Mouse (Mus musculus): ENCODE data around the gene Lgr5.

Gene Lgr5

DNA sequence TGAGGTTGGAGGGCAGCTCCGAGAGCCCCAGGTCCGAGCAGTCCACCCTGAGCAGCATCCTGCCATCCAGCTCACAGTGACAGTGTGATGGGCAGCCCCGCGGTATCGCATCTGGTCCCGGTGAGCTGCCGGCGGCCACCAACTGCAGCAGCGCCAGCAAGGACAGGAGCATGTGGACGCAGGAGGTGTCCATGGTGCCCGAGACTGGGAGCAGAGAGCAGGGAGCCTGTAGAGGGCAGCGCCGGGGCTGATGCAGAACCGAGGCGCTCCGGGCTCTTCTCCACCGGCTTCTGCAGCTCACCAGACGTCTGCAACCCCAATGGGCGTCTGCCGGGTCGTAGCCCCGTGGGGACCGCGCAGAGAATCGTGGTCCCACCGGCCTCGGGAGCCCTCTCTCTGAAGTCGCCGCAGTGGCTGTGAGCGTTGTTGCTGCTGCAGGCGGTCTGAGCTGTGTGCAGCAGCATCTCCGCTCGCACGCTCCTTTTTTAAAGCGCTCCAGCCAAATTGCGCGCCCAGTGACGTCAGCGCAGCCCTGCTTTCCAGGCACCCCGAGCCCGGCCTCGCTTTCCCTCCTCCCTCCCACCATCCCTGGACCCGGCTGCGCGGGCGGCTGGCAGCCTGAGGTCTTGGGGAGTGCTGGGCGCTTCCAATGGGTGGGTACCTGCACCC lies at the start of gene Lgr5:
Gene Lgr5 (minus strand): TSS at position 480 of the 669 bp plus-strand sequence.
- DNase-seq (ENCODE audit: low spot score in 2 of 2), result no peak

- DNase-seq (ENCODE audit: low spot score in 2 of 2), result no peak
These were observed 39.1 kb upstream of the Lgr5 start for GRCm38 (mm10) chr10:115626678-115627077.

GRCm38 (mm10) chr10:115624957-115625356 lies 37.4 kb upstream of the Lgr5 start:
- DNase-seq (ENCODE audit: low spot score in 2 of 2), result no peak

DNA sequence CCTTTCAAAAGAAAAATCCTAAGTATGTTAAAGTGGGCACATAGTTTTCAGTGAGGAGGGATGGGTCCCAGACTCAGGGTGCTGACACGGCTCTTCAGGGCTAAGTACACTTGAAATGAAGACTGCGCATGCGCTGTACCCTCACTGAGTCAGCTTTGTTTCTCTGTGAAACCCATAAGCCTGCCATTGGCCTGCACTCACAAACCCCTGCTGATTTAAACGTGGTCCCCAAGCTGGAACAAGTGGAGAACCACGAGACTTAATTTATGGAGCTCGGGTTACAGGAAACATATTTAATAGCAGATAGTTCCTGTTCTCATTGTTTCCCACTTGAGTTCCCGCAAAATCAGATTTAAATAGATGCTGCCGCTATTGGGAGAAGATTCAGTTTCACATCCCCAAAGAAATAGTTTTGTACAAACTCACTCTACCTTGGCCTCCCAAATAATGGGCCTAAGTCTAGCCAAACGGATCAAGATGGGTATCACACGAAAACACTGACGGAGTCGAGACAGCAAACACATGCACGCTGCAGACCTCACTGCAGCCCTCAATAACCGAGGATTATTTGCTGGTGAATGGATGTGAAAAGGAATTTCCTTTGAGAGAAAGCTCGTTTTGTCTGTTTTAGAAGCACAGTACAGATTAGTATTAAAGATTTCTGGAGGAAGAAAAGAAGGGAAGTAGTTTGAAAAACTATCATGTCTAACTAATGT lies 36.5 kb upstream of the Lgr5 start:
- peak in 1 of 2 experiments; percentile 4 for DNase-seq (ENCODE audit: low spot score in 2 of 2)

DNA sequence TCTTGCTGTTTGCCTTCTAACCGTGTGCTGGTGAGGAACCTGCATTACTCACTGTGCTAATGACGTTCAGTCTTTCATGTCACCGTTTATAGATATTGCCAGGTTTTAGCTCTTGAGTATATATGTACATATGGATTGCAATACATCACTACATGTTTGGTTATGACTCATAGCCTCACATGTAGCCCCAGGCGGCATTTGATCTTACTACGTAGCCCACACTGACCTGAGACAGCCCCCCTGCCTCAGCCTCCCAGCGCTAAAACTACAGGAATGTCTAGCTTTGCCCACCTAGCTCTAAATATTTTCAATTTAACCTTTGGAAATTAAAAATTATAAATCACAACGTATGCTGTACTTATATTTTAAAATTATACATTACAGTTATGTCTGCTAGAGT lies 35.9 kb upstream of the Lgr5 start:
- DNase-seq (ENCODE audit: low spot score in 2 of 2), result no peak

DNA sequence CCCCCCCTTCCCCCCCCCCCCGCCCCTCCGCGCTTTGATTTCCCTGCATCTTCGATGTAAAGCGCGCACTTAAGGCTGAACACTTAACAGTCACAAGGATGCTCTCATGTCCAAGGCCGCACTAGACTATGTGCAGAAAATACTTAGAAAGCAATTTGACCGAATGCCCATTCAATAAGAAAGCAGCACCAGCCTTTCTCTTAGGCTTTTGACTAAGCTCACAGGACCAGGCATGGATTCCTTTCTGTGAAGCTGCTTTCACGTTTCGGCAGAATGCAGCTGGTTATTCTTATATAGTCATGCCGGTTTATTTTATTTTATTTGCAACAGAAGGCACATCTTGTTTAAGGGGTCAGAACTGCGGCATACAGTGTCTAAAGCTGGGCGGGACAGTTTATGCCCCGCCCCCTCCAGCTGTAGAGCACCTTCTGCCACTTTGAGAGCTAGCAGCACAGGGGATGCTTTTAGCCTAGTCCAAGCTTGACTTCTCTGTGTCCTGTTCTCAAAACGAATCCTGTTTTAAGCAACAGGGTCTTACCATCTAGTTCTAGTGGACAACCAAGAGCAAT lies 30.8 kb upstream of the Lgr5 start:
- no peak for DNase-seq (ENCODE audit: low spot score in 2 of 2)

GRCm38 (mm10) chr10:115617456-115618287 lies 30.1 kb upstream of the Lgr5 start:
- peak in 1 of 2 experiments; percentile 33 for DNase-seq (ENCODE audit: low spot score in 2 of 2)

GRCm38 (mm10) chr10:115595748-115596147 lies 8.2 kb upstream of the Lgr5 start:
- DNase-seq (ENCODE audit: low spot score in 2 of 2), result no peak

GRCm38 (mm10) chr10:115593651-115594050 lies 6.1 kb upstream of the Lgr5 start:
- no peak for DNase-seq (ENCODE audit: low spot score in 2 of 2)

DNA sequence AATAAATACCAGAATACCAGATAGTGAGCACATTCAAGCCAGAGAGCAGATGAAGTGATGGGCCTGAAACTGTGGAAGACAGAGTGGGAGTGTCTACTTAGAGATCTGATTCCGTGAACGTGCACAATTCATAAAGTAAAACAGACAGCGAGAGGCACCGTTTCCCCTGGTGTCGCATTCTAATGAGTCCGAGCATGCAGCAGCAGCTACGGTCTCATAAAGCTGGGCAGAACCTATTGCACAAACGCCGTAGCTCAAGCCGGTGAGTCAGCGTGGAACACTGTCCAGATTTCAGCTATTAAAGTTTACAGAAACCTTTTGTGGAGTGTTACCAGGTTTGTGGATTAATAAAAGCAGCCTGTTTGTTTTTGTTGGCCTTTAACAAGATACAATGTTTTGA lies 5.6 kb upstream of the Lgr5 start:
- no peak for DNase-seq (ENCODE audit: low spot score in 2 of 2)

- DNase-seq (ENCODE audit: low spot score in 2 of 2), result no peak
These were observed 399 bp upstream of the Lgr5 start for GRCm38 (mm10) chr10:115587979-115588378.

DNA sequence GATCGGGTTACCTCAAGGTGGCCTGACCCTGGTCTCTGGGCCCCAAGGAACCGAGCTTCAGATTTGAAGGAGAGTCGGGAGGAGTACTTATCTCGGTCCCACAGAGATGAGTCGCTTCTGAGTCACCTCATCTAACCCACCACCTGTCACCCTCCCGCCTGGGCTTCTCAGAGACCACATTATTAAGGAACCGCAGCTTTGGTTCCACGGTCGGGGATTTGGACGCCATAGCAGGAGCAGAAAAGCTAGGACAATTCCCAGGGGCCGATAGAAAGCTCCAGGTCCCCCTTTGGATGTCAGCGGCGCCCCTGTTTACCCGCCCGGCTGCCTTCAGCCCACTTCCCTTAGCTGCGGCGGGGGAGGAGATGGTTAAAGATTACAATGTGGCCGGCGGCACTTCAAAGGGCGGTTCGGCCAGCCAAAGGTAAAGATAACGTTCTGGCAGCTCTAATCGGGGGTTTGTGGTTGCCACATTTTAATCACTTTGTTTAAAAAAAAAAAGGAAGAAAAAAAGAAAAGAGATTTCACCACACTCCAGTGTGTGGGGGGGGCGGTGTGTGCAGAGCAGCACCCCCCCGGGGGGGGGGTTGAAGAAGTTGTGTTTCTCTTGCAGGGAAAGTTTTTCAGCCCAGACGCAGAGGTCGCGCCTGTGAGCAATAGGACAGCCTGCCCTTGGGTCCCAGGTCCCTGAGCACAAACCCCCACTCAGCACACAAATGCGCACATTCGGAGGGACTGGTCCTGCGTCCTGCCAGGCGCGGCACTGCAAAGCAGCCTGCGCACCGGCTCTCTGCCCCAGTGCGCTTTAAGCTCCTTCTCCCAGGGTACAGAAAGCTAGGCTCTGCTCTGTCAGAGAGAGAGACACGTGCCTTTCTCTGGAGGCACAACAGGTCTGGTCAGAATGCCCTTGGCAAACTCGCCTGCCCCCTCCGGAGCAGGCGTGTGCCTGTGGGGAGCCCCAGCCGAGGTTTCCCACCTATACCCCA lies 1.0 kb downstream of the Lgr5 start:
- DNase-seq (ENCODE audit: low spot score in 2 of 2), result no peak

GRCm38 (mm10) chr10:115585491-115586245 lies 1.9 kb downstream of the Lgr5 start:
- DNase-seq (ENCODE audit: low spot score in 2 of 2), result no peak

GRCm38 (mm10) chr10:115584656-115585055 lies 2.9 kb downstream of the Lgr5 start:
- no peak for DNase-seq (ENCODE audit: low spot score in 2 of 2)

GRCm38 (mm10) chr10:115583071-115583470 lies 4.5 kb downstream of the Lgr5 start:
- no peak for DNase-seq (ENCODE audit: low spot score in 2 of 2)

DNA sequence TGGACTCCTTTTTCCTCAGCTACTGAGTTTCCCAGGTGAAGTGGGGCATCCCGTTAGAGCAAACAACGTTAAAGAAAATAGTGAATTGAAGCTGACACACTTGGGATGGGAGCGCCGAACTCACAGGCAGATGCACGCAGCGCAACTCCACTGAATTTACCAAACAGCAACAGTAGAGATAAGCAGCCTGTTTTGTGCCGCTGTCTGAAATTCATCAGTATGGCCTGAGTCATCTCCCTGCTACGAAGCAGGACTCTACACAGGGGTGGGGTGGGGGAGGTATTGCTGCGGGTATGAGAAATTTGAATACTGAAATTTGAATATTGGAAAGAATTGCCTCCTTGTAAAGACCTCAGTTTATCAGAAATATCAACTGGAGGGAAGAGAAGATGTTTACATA lies 5.6 kb downstream of the Lgr5 start:
- no peak for DNase-seq (ENCODE audit: low spot score in 2 of 2)

DNA sequence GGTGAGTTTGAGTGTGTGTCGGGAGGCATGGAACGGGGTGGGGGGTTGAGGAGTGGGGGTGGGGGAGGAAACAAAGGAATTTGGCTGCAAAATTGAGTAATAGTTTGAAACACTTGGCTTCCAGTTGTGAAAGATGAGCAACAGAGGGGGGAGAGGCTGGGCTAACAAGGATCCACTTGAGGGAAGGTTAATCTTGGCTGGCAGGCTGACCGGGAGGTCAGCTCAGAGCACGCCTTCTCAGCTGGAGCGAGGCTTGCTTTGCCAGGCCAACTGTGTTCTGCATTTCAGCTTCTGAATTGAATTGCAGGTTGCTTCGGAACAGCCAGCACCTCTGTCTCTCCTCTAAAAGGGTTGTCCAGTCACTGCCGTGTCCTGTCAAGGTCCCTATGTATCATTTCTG lies 8.1 kb downstream of the Lgr5 start:
- DNase-seq (ENCODE audit: low spot score in 2 of 2), result no peak

DNA sequence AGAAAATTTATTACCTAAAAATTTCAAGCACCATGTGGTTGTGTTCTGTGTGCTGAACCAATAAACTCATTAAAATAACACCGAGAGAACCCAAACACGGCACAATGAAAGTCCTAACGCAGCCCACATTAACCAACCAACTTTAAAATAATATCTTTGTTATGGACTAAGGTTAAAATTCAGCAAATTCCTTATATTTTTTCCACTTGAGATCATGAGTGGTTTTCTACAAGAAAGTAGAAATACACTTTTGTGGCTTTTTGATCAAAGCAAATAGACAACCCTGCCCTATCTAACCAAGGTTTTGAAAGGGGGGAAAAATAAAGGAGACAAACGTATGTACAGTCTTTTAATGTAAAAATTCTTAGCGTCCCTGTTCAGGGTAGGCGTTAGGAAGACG lies 8.5 kb downstream of the Lgr5 start:
- no peak for DNase-seq (ENCODE audit: low spot score in 2 of 2)

- no peak for DNase-seq (ENCODE audit: low spot score in 2 of 2)
These were observed 15.7 kb downstream of the Lgr5 start for GRCm38 (mm10) chr10:115571734-115572440.

DNA sequence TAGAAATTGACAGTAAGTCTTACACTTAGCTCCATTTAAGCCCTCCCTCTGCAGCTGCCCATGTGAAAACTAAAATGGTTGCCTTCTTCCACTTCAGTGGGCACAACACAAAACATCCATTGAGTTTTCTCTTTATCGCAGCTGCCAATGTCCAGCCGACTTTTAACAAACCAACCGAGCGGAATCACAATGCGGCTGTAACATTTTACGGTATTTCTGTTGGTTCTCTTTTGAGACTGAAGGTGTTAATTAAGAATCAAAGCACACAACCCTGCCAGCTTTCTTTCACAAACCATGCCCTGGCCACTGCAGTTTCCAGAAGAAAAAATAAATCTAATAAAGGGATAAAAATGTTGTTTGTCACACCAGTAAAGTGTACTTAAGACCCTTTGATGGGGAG lies 16.3 kb downstream of the Lgr5 start:
- no peak for DNase-seq (ENCODE audit: low spot score in 2 of 2)
